Mouse (Mus musculus) NIH3T3 (cell line): Measurements from ENCODE around the gene Spred2.
A peak's percentile ranks its signal among the peaks of the same experiment; 100 is the strongest.

Source experiments
- DNase-seq: peaks from one replicate; pipeline ENCODE4 v3.0.0-alpha.2; 2012; ENCODE audit warnings: low read depth

The Spred2 gene

DNA sequence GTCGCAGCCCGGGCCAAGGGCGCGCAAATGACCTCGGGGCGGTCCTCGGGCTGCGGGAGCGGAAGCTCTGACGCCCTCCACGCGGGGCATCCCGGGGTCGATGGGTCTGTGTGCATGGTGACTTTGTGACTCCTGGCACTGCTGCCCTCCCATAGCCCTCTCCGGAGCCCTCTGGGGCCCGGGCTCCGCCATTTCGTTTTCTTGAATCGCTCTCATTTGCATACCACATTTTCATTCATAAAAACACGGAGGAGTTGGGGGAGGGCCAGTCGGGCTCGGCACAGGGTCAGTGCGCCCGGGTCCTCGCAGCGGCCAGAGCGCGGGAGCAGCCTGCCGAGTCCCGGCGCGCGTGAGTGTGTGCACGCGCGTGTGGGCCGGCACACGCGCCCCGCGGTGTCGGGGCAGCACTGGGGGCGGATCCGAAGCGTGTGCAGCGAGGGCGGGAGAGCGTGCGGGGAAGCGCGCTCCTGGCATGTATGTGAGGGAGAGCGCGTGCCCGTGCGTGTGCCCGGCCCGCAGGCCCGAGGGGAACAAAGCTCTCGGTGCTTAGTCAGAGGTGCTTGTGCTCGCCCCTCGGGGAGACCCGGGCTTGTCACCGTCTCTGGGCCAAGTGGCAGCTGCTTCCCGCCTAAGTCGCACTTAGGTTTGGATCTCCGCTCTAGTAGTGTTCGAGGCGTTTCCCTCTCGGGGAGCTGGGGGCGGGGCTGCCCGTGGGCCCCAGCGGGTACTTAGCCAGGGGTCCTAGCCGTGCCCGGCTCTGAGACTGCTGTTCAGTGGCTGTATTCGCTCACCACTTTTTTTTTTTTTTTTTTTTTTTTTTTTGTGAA lies 1.2 kb downstream of the Spred2 start:
- peak; percentile 86 for DNase-seq

DNA sequence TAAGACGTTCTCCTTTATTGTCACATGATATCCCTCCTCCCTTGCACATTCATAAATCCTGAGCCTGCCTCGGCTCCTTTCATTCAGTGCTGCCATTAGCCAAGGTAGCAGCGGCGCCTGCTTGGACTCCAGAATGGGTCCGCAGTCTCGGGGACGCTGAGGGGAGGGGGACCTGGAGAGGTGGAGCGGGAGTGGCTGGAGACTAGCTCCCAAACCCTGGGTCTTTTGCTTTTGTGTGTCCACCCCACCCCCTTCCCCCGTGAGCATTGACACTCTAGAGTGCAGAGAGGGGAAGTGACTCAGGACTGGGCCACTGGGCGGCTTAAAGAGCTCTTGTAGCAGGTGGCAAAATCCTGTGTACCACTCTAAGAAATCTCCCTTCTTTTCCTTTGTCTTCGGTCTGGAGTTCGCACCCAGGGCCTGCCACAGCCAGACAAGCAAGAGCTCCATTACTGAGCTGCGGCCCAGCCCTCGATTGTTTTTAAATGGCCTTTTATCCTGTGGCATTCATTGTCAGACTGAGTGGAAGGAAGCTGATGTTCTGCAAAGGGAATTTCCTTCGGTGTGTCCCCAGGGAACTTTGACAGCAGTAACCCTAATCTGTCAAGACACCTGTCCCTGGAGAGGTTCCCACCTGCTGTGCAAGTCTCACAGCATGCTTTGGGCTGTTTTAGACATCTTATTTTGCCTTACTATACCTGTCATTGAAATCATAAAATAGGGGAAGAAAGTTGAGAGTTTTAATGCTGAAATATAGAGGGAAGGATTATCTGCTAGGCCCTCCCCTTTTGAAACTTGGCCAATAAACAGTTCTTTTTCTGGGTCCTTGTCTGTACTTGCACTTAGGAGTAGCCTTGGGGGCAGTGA lies 2.0 kb downstream of the Spred2 start:
- peak; percentile 72 for DNase-seq

DNA sequence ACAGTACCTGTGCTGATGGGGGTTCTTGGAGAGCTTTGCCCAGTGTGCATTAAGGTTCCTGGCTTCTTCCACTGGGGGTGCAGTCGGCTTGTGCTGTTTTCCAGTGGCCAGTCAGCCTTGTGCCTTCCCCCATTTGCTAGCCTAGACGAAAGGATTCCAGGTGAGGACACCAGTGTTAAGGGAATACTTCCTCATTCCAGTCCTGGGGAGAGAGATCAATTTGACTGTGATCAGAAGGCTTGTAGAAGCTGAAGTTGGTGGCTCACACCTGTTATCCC lies 2.6 kb downstream of the Spred2 start:
- DNase-seq: no peak

DNA sequence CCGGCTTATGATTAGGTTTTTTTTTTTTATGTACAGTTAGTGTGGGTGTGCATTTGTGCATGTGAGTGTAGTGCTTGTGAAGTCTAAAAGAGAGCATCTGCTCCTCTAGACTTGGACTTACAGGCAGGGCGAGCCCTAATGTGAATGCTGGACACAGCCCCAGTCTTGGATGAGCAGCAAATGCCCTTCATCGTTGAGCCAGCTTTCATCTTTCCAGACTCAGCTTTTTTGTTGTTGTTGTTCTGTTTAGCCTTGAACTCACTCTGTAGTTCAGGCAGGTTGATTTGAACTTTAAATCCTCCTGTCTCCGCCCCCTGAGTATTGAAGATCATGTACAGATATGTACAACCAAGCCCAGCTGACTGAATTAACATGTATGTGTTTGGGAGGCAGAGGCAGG lies 4.5 kb downstream of the Spred2 start:
- no peak for DNase-seq

DNA sequence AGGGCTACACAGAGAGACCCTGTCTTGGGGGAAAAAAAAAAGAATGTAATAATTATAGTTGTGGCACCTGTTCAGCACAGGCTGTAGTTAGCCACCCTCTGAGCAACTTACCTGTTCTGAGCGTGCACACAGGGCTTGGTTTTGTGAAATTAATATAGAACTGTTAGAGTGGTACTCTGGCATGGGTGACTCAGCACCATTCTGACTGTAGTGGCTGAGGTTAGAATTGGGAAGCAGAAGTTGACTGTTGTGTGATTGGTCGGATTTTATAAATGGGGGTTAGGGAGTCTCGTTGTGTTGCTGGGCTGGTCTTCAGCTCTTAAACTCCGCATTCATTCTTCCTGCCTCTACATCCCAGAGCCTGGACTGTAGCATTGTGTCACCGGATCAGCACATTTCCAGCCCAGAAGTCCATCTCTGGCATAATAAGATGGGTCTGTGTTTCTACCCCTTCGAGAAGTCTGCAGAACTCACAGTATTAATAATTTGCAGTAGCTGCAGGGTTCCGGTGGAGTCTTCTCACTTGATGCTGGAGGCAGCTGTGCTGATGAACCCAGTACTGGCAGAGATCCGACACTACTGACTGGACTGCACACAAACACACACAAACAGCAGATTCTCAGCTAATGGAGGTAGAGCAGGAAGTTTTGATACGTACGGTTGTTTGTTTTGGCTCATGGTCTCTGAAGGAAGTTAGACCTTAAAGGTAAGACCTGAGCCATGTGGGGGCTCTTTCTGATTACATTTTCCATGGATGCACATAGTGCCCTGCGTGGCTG lies 5.1 kb downstream of the Spred2 start:
- no peak for DNase-seq

- DNase-seq: no peak
Observed at GRCm38 (mm10) chr11:19931569-19932230, 7.5 kb downstream of the Spred2 start.

GRCm38 (mm10) chr11:19932983-19933511 lies 8.9 kb downstream of the Spred2 start:
- DNase-seq: no peak

DNA sequence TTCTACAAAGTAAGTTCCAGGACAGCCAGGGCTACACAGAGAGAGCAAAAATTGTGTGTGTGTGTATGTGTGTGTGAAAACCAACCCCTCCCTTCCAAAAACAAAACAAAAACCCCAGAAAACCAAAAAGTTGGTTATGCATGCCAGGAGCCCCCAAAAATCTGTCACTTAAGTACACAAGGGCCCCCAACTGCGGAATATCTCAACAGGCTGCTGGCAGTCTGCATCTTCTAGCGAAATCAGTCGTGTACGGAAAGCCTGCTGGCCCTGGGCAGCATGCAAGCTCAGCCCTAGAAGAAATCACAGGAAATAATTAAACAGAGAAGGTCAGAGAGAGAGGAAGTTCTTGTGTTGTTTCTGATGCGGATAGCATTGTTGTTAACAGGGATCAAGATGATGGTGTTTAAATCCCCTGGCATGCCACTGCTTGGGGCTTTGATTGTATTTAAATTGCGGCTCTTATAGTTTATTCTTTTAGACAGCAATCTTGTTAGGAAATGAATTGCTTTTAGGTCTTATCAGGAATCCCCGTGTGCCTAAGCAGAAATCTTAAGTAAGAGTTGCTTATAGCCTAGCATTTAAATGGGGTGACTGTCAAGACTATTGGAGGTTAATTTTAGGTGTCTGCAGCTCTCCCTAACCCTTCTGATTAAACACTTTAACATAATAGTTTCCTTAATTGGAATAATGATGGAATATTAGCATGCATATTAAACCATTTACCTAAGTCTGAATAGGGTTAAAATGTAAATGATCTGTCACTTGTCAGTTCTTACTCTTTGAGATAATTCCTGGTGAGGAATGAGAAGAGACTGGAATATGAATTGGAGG lies 11.6 kb downstream of the Spred2 start:
- no peak for DNase-seq

DNA sequence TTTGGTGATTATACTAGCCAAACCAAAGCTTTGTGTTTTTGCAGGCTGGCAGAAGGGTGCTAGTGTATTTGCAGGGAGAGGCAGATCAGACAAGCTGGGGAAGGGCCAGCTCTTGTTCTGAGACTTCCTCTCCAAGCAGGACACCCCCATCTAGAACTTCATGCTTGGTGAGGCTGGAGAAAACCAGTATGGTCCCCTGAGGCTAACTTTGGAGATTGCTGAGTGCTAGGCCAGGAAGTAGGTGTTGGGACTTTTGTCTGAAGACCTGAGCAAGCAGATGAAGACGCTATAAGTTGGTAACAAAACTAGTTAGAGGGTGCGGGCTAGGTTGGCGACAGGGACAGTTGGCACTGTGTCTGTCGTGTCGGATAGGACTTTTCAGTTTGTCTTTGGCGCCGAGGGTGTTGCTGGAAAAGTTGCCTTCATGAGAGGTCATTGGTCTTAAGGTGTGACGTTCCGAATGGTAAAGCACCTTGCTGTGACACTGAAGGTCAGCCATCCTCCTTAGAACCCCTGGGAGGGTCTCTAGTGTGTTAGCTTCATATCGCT lies 14.4 kb downstream of the Spred2 start:
- no peak for DNase-seq

- DNase-seq: peak; percentile 24
Observed at GRCm38 (mm10) chr11:19939305-19939730, 15.1 kb downstream of the Spred2 start.

GRCm38 (mm10) chr11:19939831-19940230 lies 15.7 kb downstream of the Spred2 start:
- no peak for DNase-seq

- DNase-seq: no peak
Observed at GRCm38 (mm10) chr11:19941156-19941777, 17.1 kb downstream of the Spred2 start.

DNA sequence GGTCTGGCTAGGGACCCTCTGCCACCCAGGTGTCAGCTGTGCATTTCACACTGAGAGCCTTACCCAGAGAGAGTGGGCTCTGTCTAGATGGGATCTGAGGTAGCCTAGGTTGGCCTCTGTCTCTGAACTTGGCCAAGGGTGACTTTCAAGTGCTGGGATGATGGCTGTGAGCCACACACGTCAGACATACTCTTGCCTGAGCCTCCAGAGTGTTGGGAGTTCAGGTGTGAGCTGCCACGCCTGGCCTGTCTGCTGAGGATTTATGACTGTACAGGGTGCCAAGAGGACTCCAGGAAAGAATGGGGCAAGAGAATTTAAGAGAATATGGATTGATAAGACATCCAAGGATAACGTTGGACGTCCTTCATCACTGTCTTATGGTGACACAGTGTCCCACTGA lies 17.8 kb downstream of the Spred2 start:
- no peak for DNase-seq

- no peak for DNase-seq
Observed at GRCm38 (mm10) chr11:19943753-19944152, 19.6 kb downstream of the Spred2 start.

DNA sequence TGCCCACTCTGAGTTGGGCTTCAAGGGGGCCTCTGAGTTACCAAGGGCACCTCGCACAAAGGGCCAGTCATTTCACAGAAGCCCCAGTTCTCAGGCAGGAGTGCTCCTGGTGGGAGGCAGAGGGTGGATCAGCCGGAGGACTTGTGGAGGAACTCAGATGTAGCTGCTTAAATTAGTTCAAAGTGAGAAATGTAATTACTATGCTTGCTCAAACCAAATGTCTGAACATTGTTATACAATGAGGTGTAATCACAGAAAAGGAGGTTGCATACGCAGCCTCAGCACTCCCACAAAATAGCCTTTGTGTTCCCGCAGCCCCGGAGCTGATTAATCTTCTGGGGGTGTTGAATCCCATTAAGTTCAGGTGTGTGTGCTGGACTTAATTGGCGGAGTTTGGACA lies 20.5 kb downstream of the Spred2 start:
- no peak for DNase-seq

- DNase-seq: no peak
Observed at GRCm38 (mm10) chr11:19946721-19947120, 22.5 kb downstream of the Spred2 start.

GRCm38 (mm10) chr11:19947626-19948135 lies 23.5 kb downstream of the Spred2 start:
- DNase-seq: no peak

DNA sequence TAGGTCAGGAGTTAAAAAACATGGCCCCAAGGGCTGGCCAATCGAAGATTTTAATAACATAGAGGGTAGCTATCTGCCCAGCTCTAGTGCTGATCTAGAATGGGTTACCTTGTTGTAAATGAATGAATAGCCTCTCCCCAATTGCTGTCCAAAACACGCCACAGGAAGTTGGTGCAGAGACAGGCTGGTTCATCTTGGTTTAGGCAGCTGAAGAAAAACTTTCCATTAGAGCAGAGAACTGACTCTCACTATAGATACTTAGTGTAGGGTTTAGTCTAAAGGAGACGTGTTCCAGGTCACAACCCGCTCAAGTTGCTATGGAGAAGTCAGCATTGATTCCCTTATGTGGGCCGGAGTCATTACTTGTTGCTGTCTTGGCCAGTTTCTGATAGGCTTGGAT lies 25.6 kb downstream of the Spred2 start:
- DNase-seq: no peak

DNA sequence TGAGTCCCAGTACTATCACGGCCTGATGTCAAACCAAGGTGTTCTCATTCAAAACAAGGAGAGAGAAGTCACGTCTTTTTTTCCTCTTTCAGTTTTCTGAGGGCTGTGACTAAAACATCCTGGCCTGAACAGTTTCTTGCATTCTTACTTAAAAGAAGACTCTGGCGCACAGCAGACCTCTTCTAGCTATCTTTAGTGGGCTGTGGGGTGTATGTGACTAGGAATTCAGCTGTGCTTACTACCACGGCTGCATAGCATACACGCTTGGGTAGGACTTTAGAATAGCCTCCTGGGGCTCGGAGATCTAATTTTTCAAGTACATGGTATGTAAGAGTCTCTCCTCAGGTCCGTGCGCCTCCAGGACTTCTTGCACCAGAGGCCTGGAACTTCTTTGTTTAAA lies 26.0 kb downstream of the Spred2 start:
- no peak for DNase-seq

DNA sequence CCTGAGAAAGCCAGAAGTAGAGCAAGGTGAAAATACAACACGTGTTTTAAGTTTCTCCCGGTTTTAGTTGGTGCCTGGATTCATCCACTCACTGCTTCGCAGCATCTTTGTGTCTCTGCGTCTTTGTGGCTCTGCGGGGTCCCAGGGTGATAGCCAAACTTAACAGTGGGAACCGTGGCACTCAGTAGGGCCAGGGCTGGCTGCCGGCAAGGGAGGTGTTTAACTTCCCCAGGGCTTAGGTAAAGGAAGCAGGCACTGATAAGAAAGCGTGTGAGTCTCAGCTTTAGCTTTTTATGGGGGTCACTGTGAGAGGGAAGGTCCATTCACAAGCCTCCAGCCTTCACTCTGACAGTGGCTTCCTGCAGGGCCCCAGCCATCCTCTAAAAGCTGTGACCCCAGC lies 28.8 kb downstream of the Spred2 start:
- no peak for DNase-seq
